Mouse (Mus musculus): ENCODE measurements around the gene Raph1. TPM values are rescaled to one million over a fixed set of nuclear protein-coding genes. Genes with fewer than 3 reads are reported as not detected.
"Not testable (repeated sequence)": the region's sequence is repeated elsewhere in the genome, so short reads cannot be mapped to it uniquely, and the experiment has no call there.

Gene Raph1
- polyA plus RNA-seq, 1 experiment from 2014 or later = 38.4 TPM

GRCm38 (mm10) chr1:60441438-60441837 lies 125.5 kb downstream of the Raph1 start:
- not testable (repeated sequence) for H3K27me3 ChIP-seq (ENCODE audit: control insufficient read depth, insufficient read depth, low read length); H3K9ac ChIP-seq (ENCODE audit: low read depth, low read length); H3K9me3 ChIP-seq (ENCODE audit: control insufficient read depth, low read length); H3K27ac ChIP-seq (ENCODE audit: low read depth, low read length); H3K4me1 ChIP-seq (replicated peaks; ENCODE audit: control insufficient read depth, insufficient read depth, low read length); ATAC-seq (ENCODE audit: low FRiP score); H3K4me2 ChIP-seq (replicated peaks; ENCODE audit: low read depth, low read length); H3K4me3 ChIP-seq (ENCODE audit: low read depth, low read length); DNase-seq (ENCODE audit: low spot score); H3K36me3 ChIP-seq (ENCODE audit: control insufficient read depth, insufficient read depth, low read length)
- WGBS = 81% methylated on average over 5 of the region's 5 CpGs

- no peaks in the 10 kb centered on the region for H3K4me1 ChIP-seq (replicated peaks; ENCODE audit: control insufficient read depth, insufficient read depth, low read length)
- no peaks in the 10 kb centered on the region for H3K27me3 ChIP-seq (ENCODE audit: control insufficient read depth, insufficient read depth, low read length)
- no peak overlapping the region for H3K27ac ChIP-seq (ENCODE audit: low read depth, low read length)
- no peak overlapping the region for H3K4me3 ChIP-seq (ENCODE audit: low read depth, low read length)
- no peak overlapping the region for H3K9ac ChIP-seq (ENCODE audit: low read depth, low read length)
- no peak overlapping the region for H3K4me2 ChIP-seq (replicated peaks; ENCODE audit: low read depth, low read length)
- DNase-seq (ENCODE audit: low spot score) (no peak), ATAC-seq (ENCODE audit: low FRiP score) (no peak)
- 19% methylated on average over 1 of the region's 1 CpGs for WGBS
- no peaks in the 10 kb centered on the region for H3K36me3 ChIP-seq (ENCODE audit: control insufficient read depth, insufficient read depth, low read length)
- no peaks in the 10 kb centered on the region for H3K9me3 ChIP-seq (ENCODE audit: control insufficient read depth, low read length)
Observed at GRCm38 (mm10) chr1:60432497-60432896, 134.4 kb downstream of the Raph1 start.

Other genes starting within 250 kb of the Raph1 start
- gene Cyp20a1, start 223.8 kb downstream of the Raph1 start, polyA plus RNA-seq (2014; fragmentation: Nextera tagmentation; extraction: Ambion mirVana) = 18.3 and 21.2 TPM in 2 replicates
- gene Abi2, start 157.5 kb downstream of the Raph1 start, polyA plus RNA-seq (2014; fragmentation: Nextera tagmentation; extraction: Ambion mirVana) = 60.0 and 60.5 TPM in 2 replicates
- gene Cd28, start 149.7 kb upstream of the Raph1 start, polyA plus RNA-seq (2014; fragmentation: Nextera tagmentation; extraction: Ambion mirVana) = 0.07 and 0.09 TPM in 2 replicates